Mouse (Mus musculus) thymus, adult 2 months (tissue): ENCODE data around the gene Dbf4.

Experiments used
- CTCF ChIP-seq: fragments of 200-500 bp; IDR thresholded peaks from 2 replicates; pipeline ENCODE4 v1.5.1; 2012; ENCODE audit warnings: mild to moderate bottlenecking, control low read depth, low read length, moderate library complexity, borderline replicate concordance; ENCODE audit not compliant: control insufficient read depth, poor library complexity, insufficient read depth; ENCODE audit errors: extremely low read depth
- POLR2A ChIP-seq: fragments of 200-500 bp; IDR thresholded peaks from 2 replicates; pipeline ENCODE4 v1.6.1; 2012; ENCODE audit warnings: mild to moderate bottlenecking, low read length, control low read depth, moderate library complexity; ENCODE audit not compliant: control insufficient read depth, poor library complexity, insufficient read depth; ENCODE audit errors: extremely low read depth

DNA sequence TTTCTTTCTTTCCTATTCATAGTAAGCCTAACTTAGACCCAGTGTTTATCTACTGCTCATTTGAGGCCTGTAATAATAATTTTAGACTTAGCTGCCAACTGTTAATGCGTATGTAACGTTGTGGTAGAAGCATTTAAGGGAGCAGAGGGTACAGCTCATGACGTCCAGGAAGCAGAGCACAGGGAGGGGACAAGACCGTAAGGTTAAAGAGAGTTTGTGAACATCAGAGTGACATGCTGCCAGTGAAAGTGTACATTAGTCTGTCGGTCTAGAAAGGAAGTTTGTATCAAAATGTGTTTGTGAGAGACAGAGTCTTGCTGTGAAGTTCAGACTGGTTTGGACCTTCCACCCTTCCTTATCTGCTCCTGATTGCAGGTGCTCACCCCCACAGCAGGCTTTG, 3.4 kb upstream of the Dbf4 start:
- no peak for TF ChIP-seq CTCF
- no peak for TF ChIP-seq POLR2A
